Mouse (Mus musculus): ENCODE results near the gene Srpk2. TPM values are rescaled to one million over a fixed set of nuclear protein-coding genes. Genes with fewer than 3 reads are reported as not detected.
"Not testable (repeated sequence)": the region's sequence is repeated elsewhere in the genome, so short reads cannot be mapped to it uniquely, and the experiment has no call there.

Gene Srpk2
- polyA plus RNA-seq, 1 experiment from 2014 or later = 112 TPM

DNA sequence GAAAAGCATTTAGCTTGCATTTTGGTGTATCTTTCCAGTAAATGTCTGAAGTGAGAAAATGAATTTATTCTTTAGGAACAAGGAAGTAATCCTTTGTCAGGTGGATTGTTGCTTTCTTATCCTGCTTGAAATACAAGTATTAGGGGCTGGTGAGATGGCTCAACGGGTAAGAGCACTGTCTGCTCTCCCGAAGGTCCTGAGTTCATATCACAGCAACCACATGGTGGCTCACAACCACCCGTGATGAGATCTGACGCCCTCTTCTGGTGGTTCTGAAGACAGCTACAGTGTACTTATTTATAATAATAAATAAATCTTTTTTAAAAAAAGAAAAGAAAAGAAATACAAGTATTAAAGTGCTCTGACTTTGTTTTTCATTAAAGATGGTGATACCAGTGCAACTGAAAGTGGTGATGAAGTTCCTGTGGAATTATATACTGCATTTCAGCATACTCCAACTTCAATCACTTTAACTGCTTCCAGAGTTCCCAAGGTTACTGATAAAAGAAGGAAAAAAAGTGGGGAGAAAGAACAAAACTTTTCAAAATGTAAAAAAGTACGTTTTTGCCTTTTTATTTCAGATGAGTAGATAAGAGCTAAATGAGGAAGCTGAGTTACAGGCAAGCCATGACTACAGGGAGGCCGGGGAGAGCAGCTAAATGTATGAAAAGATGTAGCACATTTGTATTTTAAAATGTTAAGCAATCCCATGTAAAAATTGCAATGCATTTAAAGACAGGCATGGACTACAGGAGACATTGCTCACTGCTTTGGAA is 211.1 kb downstream of the Srpk2 start:
- no peaks in the 10 kb centered on the region for H3K4me1 ChIP-seq (ENCODE audit: control insufficient read depth, insufficient read depth, low read length)
- no peak overlapping the region for H3K9ac ChIP-seq (ENCODE audit: low read depth, low read length)
- ATAC-seq = no peak
- no peak overlapping the region for H3K27ac ChIP-seq (ENCODE audit: low read length)
- H3K36me3 ChIP-seq (ENCODE audit: control insufficient read depth, insufficient read depth, low read length) = peaks cover 14% of the 10 kb centered on the region
- H3K27me3 ChIP-seq (ENCODE audit: control insufficient read depth, insufficient read depth, low read depth, low read length) = no peaks in the 10 kb centered on the region
- no peak overlapping the region for H3K4me2 ChIP-seq (ENCODE audit: low read length)
- H3K4me3 ChIP-seq (ENCODE audit: low read depth, low read length) = no peak overlapping the region
- WGBS = 79% methylated on average over 6 of the region's 6 CpGs
- no peaks in the 10 kb centered on the region for H3K9me3 ChIP-seq (replicated peaks; ENCODE audit: control insufficient read depth, low read length, poor library complexity, severe bottlenecking)

DNA sequence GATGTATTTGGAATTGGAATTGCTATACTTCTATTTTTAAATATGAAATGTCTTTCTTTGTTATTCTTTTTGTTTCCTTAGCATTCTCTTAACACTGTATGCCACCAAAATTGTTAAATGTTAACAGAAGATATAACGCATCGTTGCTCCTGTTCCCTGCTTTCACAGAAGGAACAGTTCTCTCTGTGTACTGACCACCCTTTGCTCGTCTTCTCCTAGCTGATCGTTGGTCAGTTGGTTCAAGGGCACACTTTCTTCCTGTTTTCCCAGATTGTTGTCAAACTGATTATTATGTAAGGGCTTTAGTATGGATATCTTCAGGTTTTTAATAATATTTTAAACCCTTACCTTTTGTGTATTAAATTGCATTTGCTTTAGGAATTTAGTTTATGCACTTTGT is 217.9 kb downstream of the Srpk2 start:
- Histone ChIP-seq H3K36me3 (ENCODE audit: control insufficient read depth, insufficient read depth, low read length) (peaks cover 6% of the 10 kb centered on the region; the same call in 1 of the 2 replicates), H3K9me3 (replicated peaks; ENCODE audit: control insufficient read depth, low read length, poor library complexity, severe bottlenecking) (no peaks in the 10 kb centered on the region), H3K27ac (ENCODE audit: low read length) (no peak overlapping the region), H3K4me2 (ENCODE audit: low read length) (no peak overlapping the region), H3K27me3 (ENCODE audit: control insufficient read depth, insufficient read depth, low read depth, low read length) (no peaks in the 10 kb centered on the region), H3K4me3 (ENCODE audit: low read depth, low read length) (no peak overlapping the region), H3K9ac (ENCODE audit: low read depth, low read length) (no peak overlapping the region), H3K4me1 (ENCODE audit: control insufficient read depth, insufficient read depth, low read length) (0 out of 2 replicates have a peak, but pooled peaks cover 3% of the 10 kb centered on the region)
- 91% methylated on average over 4 of the region's 4 CpGs for WGBS
- ATAC-seq = no peak

DNA sequence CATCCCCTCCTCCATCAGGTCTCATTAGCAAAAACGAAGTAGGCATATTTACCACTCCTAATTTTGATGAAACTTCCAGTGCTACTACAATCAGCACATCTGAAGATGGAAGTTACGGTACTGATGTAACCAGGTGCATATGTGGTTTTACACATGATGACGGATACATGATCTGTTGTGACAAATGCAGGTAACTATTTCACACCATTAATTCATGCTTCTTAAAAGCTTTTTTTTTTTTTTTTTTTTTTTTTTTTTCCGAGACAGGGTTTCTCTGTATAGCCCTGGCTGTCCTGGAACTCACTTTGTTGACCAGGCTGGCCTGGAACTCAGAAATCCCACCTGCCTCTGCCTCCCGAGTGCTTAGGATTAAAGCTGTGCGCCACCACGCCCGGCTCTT is 219.7 kb downstream of the Srpk2 start:
- Histone ChIP-seq H3K27ac (ENCODE audit: low read length) (no peak overlapping the region), H3K36me3 (ENCODE audit: control insufficient read depth, insufficient read depth, low read length) (peaks cover 6% of the 10 kb centered on the region; the same call in 1 of the 2 replicates), H3K27me3 (ENCODE audit: control insufficient read depth, insufficient read depth, low read depth, low read length) (no peaks in the 10 kb centered on the region), H3K4me3 (ENCODE audit: low read depth, low read length) (no peak overlapping the region), H3K9me3 (replicated peaks; ENCODE audit: control insufficient read depth, low read length, poor library complexity, severe bottlenecking) (no peaks in the 10 kb centered on the region), H3K4me2 (ENCODE audit: low read length) (no peak overlapping the region), H3K9ac (ENCODE audit: low read depth, low read length) (no peak overlapping the region), H3K4me1 (ENCODE audit: control insufficient read depth, insufficient read depth, low read length) (0 out of 2 replicates have a peak, but pooled peaks cover 3% of the 10 kb centered on the region)
- ATAC-seq = no peak
- WGBS = 93% methylated on average over 7 of the region's 8 CpGs

DNA sequence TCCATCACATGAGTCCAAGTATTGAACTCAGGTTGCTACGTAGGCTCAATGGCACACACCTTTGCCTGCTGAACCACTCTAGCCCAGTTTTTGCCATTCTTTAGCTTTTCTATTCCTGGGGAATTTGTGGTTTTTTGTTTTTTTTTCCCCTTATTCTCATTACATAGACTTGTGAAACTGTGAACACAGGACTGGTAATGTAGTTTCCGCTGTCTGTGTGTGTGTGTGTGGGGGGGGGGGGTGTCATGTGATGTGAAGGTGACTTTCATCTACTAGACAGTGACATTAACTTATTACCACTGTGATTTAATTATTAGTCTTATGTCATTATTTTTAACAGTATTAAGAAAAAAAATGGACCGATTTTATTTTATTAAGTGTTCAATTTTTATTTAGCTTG is 220.2 kb downstream of the Srpk2 start:
- H3K4me2 ChIP-seq (ENCODE audit: low read length) = no peak overlapping the region
- WGBS = 94% methylated on average over 3 of the region's 3 CpGs
- H3K27ac ChIP-seq (ENCODE audit: low read length) = no peak overlapping the region
- no peaks in the 10 kb centered on the region for H3K27me3 ChIP-seq (ENCODE audit: control insufficient read depth, insufficient read depth, low read depth, low read length)
- no peaks in the 10 kb centered on the region for H3K9me3 ChIP-seq (replicated peaks; ENCODE audit: control insufficient read depth, low read length, poor library complexity, severe bottlenecking)
- ATAC-seq = no peak
- peaks cover 6% of the 10 kb centered on the region; the same call in 1 of the 2 replicates for H3K36me3 ChIP-seq (ENCODE audit: control insufficient read depth, insufficient read depth, low read length)
- H3K9ac ChIP-seq (ENCODE audit: low read depth, low read length) = no peak overlapping the region
- no peak overlapping the region for H3K4me3 ChIP-seq (ENCODE audit: low read depth, low read length)
- 0 out of 2 replicates have a peak, but pooled peaks cover 3% of the 10 kb centered on the region for H3K4me1 ChIP-seq (ENCODE audit: control insufficient read depth, insufficient read depth, low read length)

DNA sequence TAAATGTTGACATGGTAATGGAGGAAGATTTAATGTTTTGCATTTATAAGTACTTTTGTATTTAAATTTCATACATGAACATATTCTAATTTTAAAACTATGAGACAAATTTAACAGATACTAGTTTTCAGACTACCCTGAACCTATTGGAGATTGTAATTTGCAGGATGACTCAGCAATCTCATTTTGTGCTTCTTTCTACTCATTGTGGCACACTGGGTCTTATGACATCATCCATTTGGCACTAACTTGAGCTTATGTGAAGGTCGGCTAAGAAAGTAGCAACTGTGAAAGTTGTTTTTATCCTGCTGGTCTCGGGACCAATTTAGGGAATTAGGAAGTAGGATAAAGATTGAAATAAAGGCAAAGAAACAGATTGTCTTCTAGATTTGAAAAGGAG is 222.7 kb downstream of the Srpk2 start:
- Histone ChIP-seq H3K4me3 (ENCODE audit: low read depth, low read length) (no peak overlapping the region), H3K9me3 (replicated peaks; ENCODE audit: control insufficient read depth, low read length, poor library complexity, severe bottlenecking) (no peaks in the 10 kb centered on the region), H3K4me1 (ENCODE audit: control insufficient read depth, insufficient read depth, low read length) (peaks cover 10% of the 10 kb centered on the region), H3K9ac (ENCODE audit: low read depth, low read length) (no peak overlapping the region), H3K27ac (ENCODE audit: low read length) (no peak overlapping the region), H3K27me3 (ENCODE audit: control insufficient read depth, insufficient read depth, low read depth, low read length) (no peaks in the 10 kb centered on the region), H3K4me2 (ENCODE audit: low read length) (no peak overlapping the region), H3K36me3 (ENCODE audit: control insufficient read depth, insufficient read depth, low read length) (no peaks in the 10 kb centered on the region; the same call in none of the 2 replicates)
- 47% methylated on average over 2 of the region's 2 CpGs for WGBS
- ATAC-seq = no peak

DNA sequence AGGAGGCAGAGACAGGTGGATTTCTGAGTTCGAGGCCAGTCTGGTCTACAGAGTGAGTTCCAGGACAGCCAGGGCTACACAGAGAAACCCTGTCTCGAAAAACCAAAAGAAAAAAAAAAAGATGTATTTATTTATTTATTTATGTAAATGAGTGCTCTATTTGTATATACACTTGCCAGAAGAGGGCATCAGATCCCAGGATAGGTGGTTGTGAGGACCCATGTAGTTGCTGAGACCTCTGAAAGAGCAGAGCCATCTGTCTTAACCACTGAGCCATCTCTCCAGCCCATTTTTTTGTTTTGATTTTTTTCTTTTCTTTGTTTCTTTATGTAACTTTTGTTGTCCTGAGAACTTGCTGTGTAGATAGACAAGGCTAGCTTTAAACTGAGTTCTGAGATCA is 230.9 kb downstream of the Srpk2 start:
- not testable (repeated sequence) for H3K4me2 ChIP-seq (ENCODE audit: low read length); ATAC-seq; H3K27ac ChIP-seq (ENCODE audit: low read length); H3K4me1 ChIP-seq (ENCODE audit: control insufficient read depth, insufficient read depth, low read length); H3K4me3 ChIP-seq (ENCODE audit: low read depth, low read length); H3K27me3 ChIP-seq (ENCODE audit: control insufficient read depth, insufficient read depth, low read depth, low read length); H3K36me3 ChIP-seq (ENCODE audit: control insufficient read depth, insufficient read depth, low read length); H3K9ac ChIP-seq (ENCODE audit: low read depth, low read length); H3K9me3 ChIP-seq (replicated peaks; ENCODE audit: control insufficient read depth, low read length, poor library complexity, severe bottlenecking)
- 83% methylated on average over 2 of the region's 2 CpGs for WGBS

Other genes with a start within 250 kb of the Srpk2 start
- 17.5 and 19.3 TPM in 2 replicates for gene Pus7, start 99.1 kb upstream of the Srpk2 start, polyA plus RNA-seq (2015; fragmentation: Nextera tagmentation; extraction: Ambion mirVana)
- gene Rint1, start 103.1 kb upstream of the Srpk2 start, polyA plus RNA-seq (2015; fragmentation: Nextera tagmentation; extraction: Ambion mirVana) = 30.2 and 30.3 TPM in 2 replicates
- gene Tomm7, start 159.5 kb upstream of the Srpk2 start, polyA plus RNA-seq (2015; fragmentation: Nextera tagmentation; extraction: Ambion mirVana) = 75.7 and 77.3 TPM in 2 replicates

All from midbrain, embryonic 16.5 days (tissue).